Mouse (Mus musculus) ovary, postnatal 36 days (tissue): Measurements from ENCODE around the gene Gps2.
"Not testable (repeated sequence)": the region's sequence is repeated elsewhere in the genome, so short reads cannot be mapped to it uniquely, and the experiment has no call there.

Experiments used
- DNase-seq: peaks from one replicate; pipeline ENCODE4 v3.0.0; 2022; ENCODE audit warnings: low spot score, mixed read lengths

Gene Gps2

DNA sequence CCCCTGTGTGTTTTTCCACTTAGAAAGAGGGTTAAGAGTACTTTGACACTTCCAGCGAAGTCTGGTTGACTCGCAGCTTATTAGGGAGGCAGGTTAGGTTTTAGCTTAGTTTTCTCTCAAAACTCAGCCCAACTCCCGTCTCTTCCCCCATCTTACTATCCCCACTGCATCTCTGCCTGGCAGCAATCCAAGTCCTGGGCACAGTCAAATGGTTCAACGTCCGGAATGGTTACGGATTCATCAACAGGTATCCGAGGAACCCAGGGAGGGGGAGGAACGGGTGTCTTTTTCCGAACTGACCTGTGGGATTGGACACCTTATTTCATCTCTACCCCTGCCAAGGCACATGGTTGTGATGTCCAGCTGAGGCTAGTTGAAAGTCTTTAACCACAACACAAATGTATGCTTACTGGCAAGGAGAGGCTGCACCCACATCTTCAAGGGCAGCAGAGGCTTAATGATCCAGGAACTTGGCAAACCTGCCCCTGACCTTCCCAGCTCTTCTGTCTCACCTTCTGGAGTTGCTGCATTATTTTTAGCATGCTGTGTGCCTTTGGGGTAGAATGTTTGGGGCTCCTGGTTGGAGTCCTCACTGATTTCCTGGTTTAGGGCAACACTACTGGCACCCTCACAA is 23.1 kb downstream of the Gps2 start:
- DNase-seq = no peak

DNA sequence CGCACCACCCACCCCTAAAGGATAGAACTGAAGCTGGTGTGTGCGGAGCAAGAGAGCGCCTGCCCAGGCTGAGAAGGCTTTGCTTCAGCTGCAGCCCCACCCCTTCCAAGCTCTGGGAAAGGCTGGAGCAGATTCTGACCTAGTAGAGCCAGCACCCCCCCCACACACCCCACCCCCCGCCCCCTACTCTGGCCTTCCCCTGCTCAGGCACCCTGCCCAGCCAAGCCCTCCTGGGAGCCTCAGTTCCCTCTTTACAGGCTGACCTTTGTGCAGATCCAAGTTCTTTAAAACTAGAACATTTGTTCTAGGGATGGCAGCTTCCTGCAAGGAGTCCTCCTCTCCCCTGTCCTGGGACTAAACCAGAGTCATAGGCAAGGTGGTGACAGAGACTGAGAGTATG is 23.7 kb downstream of the Gps2 start:
- no peak for DNase-seq

DNA sequence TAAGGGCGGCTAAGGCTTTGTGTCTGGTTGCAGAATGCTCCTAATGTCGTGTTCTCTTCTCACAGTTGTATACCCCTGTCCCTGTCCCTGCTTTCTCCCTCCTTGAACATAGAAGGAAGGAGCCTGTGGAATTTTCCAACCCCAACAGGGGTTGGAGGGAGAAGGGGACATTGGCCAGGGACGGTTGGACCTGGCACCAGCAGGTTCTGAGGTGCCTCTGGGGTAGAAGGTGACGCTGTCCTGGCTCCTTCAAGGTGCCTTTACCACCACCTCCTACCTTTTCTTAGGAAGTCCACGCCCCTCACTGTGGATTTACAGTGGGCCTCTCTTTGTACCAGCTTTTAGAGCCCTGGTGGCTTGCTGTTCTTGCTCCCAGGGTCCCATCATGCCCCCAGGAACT is 24.1 kb downstream of the Gps2 start:
- DNase-seq = no peak

- DNase-seq = no peak
Measured at GRCm38 (mm10) chr11:69938401-69938979, 24.8 kb downstream of the Gps2 start.

- no peak for DNase-seq
Measured at GRCm38 (mm10) chr11:69939181-69939580, 25.5 kb downstream of the Gps2 start.

DNA sequence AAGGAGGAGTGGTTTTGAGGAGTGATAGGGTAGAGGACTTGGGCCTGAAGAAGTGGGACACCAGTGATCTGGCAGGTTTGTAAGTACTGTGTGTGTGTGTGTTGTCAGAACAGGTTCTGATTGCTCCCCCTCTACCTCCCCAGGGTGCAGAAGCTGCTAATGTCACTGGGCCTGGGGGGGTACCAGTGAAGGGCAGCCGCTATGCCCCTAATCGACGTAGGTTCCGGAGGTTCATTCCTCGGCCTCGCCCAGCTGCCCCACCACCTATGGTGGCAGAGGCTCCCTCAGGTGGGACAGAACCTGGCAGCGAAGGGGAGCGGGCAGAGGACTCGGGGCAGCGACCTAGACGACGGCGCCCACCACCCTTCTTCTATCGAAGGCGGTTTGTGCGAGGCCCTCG is 26.0 kb downstream of the Gps2 start:
- DNase-seq = no peak

GRCm38 (mm10) chr11:69940962-69941361 is 27.3 kb downstream of the Gps2 start:
- DNase-seq = no peak

DNA sequence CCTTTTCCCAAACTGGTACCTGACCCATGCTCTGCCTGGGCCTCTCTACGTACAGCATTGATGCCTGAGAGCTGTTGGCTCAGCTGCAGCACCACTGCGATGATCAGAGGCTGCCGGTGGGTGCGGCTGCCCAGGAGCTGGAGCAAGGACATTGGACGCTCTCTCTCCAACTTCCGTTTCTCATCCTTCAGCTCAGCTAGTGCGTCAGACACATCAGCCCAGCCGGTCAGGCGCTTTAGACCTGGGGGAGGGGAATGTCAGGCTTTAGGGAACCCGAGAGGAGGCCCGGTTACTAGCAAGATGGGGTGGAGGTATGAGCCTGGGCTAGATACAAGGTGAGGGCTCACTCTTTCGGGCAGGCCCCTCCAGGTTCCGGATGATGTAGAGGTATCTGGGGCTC is 31.5 kb downstream of the Gps2 start:
- no peak for DNase-seq

DNA sequence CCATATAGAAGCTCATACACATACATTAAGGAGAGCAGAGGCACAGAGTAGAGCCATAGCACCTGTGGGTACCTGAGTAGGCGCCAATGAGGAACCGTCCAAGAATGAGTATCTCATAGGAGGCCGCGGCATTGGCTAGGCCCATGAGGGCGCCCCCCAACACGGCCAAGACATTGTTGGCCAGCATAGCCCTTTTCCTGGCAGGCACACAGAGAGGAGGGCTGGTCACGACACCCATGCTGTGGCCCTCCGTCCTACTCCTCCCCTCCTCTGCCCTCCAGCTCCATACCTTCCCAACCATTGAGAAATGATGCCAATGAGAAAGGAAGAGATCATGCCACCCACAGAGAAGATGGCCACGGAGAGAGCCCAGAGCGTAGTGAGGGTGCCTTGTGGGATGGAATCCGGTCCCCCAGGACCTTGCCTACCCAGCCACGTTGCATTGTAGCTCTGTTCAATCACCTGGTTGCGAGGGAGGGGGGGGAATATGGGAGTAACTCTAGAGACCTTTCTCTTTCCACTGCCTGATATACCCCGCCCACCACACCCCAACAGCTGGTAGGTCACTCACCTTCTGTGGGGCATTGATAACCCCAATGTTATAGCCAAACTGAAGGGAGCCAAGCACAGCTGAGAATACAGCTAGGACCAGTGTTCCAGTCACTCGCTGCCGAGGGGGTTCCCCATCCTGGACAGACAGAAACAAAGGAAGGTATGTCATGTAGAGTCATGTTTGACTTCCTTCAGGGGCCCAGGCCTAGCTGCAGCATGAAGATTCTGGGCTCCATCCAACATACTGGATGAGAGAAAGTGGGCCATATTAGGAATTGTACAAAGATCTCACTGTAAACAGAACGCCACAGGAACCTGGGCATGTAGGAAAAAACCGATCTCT is 32.6 kb downstream of the Gps2 start:
- no peak for DNase-seq

- peak; percentile 50 for DNase-seq
Measured at GRCm38 (mm10) chr11:69947337-69948065, 33.8 kb downstream of the Gps2 start.

- peak; percentile 89 for DNase-seq
Measured at GRCm38 (mm10) chr11:69948066-69948762, 34.5 kb downstream of the Gps2 start, which contains the start of gene Slc2a4. TSS of gene Slc2a4 (minus strand) at chr11:69948188.

GRCm38 (mm10) chr11:69948763-69949150 is 35.1 kb downstream of the Gps2 start:
- peak; percentile 80 for DNase-seq

DNA sequence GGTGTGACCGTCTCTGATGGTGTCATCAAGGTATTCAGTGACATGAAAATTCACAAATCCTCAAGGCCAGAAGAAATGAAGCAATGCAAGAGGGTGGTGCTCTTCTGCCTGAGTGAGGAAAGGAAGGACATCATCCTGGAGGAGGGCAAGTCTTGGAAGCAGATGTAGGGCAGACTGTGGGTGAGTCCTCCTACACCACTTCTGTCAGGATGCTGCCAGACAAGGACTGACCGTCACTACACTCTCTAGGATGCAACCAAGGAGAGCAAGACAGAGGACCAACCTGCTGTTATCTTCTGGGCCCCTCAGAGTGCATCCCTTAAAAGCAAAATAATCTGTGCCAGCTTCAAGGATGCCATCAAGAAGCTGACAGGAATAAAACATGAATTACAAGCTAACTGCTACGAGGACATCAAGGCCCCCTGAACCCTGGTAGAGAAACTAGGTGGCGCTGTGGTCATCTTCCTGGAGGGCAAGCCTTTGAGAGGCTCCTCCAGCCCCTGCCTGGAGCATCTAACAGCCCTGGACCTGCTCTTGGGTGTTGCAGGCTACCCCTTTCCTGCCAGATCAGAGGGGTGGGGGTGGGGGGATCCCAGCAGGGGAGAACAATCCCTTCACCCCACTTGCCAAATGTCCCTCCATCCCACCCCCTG is 37.2 kb downstream of the Gps2 start:
- no peak for DNase-seq

DNA sequence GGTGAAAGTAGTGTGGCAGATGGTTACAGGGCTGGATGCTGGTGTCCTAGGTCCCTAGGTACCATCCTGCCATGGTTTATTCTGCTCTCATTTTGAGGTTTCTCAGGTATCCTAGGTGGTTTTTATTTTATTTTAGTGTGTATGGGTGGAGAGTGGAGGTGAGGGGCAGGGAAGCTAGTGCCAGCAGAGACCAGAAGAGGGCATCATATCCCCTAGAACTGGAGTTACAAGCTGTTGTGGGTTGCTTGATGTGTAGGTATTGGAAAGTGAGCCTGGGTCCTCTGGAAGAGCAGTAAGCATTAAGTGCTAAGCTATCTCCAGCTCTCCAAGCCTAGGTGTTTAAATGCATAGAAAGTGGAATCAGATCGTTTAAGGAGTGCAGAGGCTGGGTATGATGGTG is 38.6 kb downstream of the Gps2 start:
- no peak for DNase-seq

- no peak for DNase-seq
Measured at GRCm38 (mm10) chr11:69953267-69953915, 39.7 kb downstream of the Gps2 start.

DNA sequence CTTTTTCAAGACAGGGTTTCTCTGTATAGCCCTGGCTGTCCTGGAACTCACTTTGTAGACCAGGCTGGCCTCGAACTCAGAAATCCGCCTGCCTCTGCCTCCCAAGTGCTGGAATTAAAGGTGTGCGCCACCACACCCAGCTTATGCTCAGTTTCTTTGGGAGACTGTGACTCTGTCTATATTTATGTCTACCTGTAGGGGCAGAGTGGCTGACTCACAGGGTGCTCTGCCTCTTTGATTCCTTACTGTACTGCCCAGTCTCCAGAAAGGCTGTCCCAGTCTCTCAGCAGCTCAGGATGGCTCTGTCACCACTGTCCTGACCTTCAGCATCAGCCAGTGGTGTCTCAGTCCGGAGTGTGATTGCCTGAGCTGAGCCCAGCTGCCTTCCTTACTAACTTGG is 41.9 kb downstream of the Gps2 start:
- not testable (repeated sequence) for DNase-seq

- DNase-seq = no peak
Measured at GRCm38 (mm10) chr11:69956218-69956617, 42.5 kb downstream of the Gps2 start.

DNA sequence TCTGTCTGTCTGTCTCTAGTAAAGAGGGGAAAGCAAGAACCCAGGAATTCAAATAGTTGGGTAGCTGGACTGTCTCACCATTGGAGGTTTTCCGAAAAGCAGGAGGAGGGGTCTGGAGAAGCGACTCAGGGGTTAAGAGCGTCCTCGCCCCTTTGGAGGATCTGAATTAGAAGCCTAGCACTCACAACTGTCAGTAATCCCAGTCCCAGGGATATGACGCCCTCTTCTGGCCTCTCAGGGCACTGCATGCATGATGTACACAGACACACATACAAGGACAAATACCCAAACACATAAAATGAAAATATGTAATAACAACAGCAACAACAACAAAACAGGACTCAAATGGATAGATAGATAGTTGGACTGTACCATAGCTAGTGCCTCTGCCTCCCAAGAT is 46.9 kb downstream of the Gps2 start:
- DNase-seq = no peak

- no peak for DNase-seq
Measured at GRCm38 (mm10) chr11:69961841-69962240, 48.2 kb downstream of the Gps2 start.

DNA sequence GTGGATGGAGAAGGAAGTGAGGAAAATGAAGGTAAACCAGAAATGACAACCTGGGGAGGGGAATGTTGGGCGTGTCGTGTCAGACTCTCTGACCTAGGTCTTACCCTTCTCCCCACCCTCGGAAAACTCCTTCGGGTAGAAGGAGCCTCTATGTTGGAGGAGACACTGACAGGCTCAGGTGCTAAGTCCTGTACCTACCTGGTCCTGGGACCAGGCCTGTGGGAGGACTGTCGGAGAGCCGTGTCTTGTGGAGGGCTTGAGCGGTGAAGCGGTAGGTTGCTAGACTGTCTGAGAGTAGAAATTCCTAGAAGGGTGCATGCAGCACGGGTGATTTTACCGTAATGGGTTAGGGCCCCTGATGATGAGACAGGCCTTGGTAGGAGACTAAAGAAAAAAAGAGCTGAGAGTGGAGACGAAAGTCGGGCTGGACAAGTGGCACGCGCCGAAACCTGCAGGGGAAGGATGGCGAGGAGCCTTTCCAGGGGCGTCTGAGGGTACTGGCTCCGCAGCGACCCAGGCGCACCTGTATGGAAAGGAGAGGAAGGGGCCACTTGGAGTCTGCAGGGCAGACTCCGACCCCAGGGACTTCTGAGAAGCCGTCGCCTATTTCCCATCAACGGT is 51.1 kb downstream of the Gps2 start, which contains the start of gene Cldn7:
TSS of gene Cldn7 (plus strand) at position 130 of the 621 bp plus-strand sequence.
- no peak for DNase-seq
